Mouse (Mus musculus) stomach, postnatal 0 days (tissue): ENCODE results near the gene Dnajc8. TPM values are rescaled to one million over a fixed set of nuclear protein-coding genes. Genes with fewer than 3 reads are reported as not detected.
"Not testable (repeated sequence)": the region's sequence is repeated elsewhere in the genome, so short reads cannot be mapped to it uniquely, and the experiment has no call there.

Experiments
- ATAC-seq: fragments of 200-750 bp; cut with Nextera tagmentation; 2 replicates; pipeline ENCODE4 v1.8.0; 2017; ENCODE audit not compliant: low FRiP score, low TSS enrichment
- DNase-seq: peaks from one replicate; pipeline ENCODE4 v3.0.0-alpha.2; 2016; ENCODE audit warnings: low spot score
- H3K27ac ChIP-seq: fragments of 300-500 bp; sonication (generic); replicated peaks from 2 replicates; pipeline ENCODE4 v1.5.1; 2014; ENCODE audit warnings: mild to moderate bottlenecking, control low read depth
- H3K27me3 ChIP-seq: fragments of 300-500 bp; sonication (generic); 2 replicates; pipeline ENCODE4 v1.6.1; 2014; ENCODE audit warnings: low read length; ENCODE audit not compliant: control insufficient read depth, insufficient read depth
- H3K36me3 ChIP-seq: fragments of 300-500 bp; sonication (generic); 2 replicates; pipeline ENCODE4 v1.6.1; 2014; ENCODE audit warnings: low read length, mixed read lengths; ENCODE audit not compliant: control insufficient read depth, insufficient read depth
- H3K4me1 ChIP-seq: fragments of 300-500 bp; sonication (generic); replicated peaks from 2 replicates; pipeline ENCODE4 v1.6.1; 2014; ENCODE audit warnings: antibody characterized with exemption; ENCODE audit not compliant: control insufficient read depth, insufficient read depth
- H3K4me2 ChIP-seq: fragments of 300-500 bp; sonication (generic); replicated peaks from 2 replicates; pipeline ENCODE4 v1.6.1; 2014; ENCODE audit warnings: low read depth, mild to moderate bottlenecking, control low read depth, moderate library complexity
- H3K4me3 ChIP-seq: fragments of 300-500 bp; sonication (generic); 2 replicates; pipeline ENCODE4 v1.5.1; 2014; ENCODE audit warnings: low read depth, low read length, control low read depth
- H3K9ac ChIP-seq: fragments of 300-500 bp; sonication (generic); 2 replicates; pipeline ENCODE4 v1.6.1; 2014; ENCODE audit warnings: mild to moderate bottlenecking, low read length, control low read depth, mixed read lengths
- H3K9me3 ChIP-seq: fragments of 300-500 bp; sonication (generic); 2 replicates; pipeline ENCODE4 v1.6.1; 2016; ENCODE audit warnings: low read length; ENCODE audit not compliant: control insufficient read depth
- CTCF ChIP-seq: IDR thresholded peaks from 2 replicates; pipeline ENCODE4 v1.5.1; 2016; ENCODE audit warnings: antibody characterized with exemption, low read depth, mild to moderate bottlenecking, moderate library complexity
- EP300 ChIP-seq: optimal IDR thresholded peaks from 2 replicates; pipeline ENCODE3; 2016; ENCODE audit warnings: antibody characterized with exemption
- WGBS: fragments of 180-500 bp; shearing (Covaris S2); extraction: QIAGEN DNeasy Blood & Tissue Kit; methylation state at CpG from one replicate; pipeline ENCODE4 v1.1.7; 2014; 5-methylcytosine and 5-hydroxymethylcytosine counted together
- polyA plus RNA-seq: library from polyadenylated mRNA; unstranded; fragments of >200 nt; fragmentation: Nextera tagmentation; extraction: Ambion mirVana; gene quantifications from 2 replicates; pipeline ENCODE4 v1.2.1, GENCODE M21; 2015

Gene Dnajc8
- polyA plus RNA-seq, 1 experiment from 2014 or later, result 103 TPM

DNA sequence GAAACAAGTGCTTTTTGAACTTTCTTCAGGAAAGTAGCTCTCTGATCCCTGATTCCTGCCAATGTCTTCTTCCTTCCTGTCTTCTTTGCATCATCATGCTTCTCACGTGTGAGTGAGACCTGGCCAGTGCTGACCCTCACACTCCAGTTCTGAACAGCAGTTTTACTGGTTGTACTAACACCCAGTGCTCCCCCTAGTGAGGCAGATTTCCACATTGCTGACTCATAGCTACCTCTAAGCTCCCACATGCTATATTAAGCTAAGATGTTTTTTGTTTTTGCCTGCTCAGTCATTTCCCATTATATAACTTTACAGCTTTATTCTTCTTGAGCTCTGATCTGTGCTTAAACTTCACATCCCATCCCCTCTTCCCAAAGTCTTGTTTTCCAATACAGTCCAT, 7.4 kb downstream of the Dnajc8 start:
- H3K4me1 ChIP-seq, result no peaks in the 10 kb centered on the region
- H3K4me3 ChIP-seq, result no peak overlapping the region
- no peak overlapping the region for H3K4me2 ChIP-seq
- no peaks in the 10 kb centered on the region for H3K9me3 ChIP-seq
- WGBS, result 56% methylated on average over 1 of the region's 1 CpGs
- no peak overlapping the region for H3K9ac ChIP-seq
- DNase-seq, result no peak
- no peak overlapping the region for H3K27ac ChIP-seq
- no peaks in the 10 kb centered on the region for H3K27me3 ChIP-seq
- peaks cover 16% of the 10 kb centered on the region for H3K36me3 ChIP-seq
- no peak for ATAC-seq
- TF ChIP-seq CTCF (peak; percentile 27; the same call in 1 of the 2 replicates), EP300 (no peak)

DNA sequence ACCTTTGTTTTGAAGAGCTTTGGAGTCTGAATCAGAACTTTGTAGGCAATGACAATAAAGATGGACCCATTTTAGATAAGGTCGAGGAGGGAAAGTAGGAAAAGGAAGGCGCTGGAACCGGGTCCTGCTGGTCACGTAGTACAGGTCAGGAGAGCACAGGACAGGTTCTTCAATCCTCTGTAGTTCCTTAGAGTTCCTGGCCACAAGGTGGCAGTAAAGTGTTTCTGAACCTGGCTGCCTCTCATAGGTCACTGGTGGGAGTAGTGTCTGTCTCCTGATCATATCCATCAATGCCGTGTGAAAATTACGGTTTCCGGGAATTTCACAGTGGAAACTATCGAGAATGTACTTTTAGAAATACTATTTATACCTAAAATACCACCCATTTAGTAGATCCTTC, 10.5 kb downstream of the Dnajc8 start:
- Histone ChIP-seq H3K4me1 (no peaks in the 10 kb centered on the region), H3K4me3 (no peak overlapping the region), H3K27me3 (no peaks in the 10 kb centered on the region), H3K9me3 (no peaks in the 10 kb centered on the region), H3K4me2 (no peak overlapping the region), H3K27ac (no peak overlapping the region), H3K36me3 (peaks cover 19% of the 10 kb centered on the region), H3K9ac (no peak overlapping the region)
- peak; percentile 63 for DNase-seq
- TF ChIP-seq CTCF, result peak; percentile 85
- TF ChIP-seq EP300, result no peak
- WGBS, result 23% methylated on average over 8 of the region's 8 CpGs
- ATAC-seq, result peak; percentile 70; the same call in 1 of the 2 replicates

DNA sequence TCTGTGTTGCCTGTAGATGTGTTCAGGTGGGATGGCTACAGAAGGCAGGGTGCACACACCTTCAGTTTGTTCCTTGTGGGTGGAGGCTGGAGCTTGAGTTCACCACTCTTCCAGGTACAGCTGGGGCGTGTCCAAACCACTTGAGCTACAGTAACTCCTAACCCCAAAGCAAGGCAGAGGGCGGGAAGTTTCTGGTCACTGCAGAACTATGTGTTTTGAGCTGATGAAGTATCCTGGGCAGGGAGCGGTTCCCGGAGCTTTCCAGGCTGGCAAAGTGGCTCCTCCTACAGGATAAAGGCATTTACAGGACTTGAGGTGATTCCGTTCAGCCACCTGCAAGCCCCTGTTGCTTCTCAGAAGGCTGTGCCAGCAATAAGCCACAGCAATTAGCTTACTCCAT, 18.9 kb downstream of the Dnajc8 start:
- TF ChIP-seq CTCF (peak; percentile 35; the same call in 1 of the 2 replicates), EP300 (no peak)
- Histone ChIP-seq H3K4me2 (no peak overlapping the region), H3K4me3 (no peak overlapping the region), H3K27ac (peak overlapping the region; percentile 58), H3K36me3 (peaks cover 20% of the 10 kb centered on the region), H3K27me3 (no peaks in the 10 kb centered on the region), H3K4me1 (no peaks in the 10 kb centered on the region), H3K9me3 (no peaks in the 10 kb centered on the region), H3K9ac (no peak overlapping the region)
- WGBS, result 53% methylated on average over 5 of the region's 5 CpGs
- ATAC-seq (peak; percentile 69), DNase-seq (peak; percentile 59)

DNA sequence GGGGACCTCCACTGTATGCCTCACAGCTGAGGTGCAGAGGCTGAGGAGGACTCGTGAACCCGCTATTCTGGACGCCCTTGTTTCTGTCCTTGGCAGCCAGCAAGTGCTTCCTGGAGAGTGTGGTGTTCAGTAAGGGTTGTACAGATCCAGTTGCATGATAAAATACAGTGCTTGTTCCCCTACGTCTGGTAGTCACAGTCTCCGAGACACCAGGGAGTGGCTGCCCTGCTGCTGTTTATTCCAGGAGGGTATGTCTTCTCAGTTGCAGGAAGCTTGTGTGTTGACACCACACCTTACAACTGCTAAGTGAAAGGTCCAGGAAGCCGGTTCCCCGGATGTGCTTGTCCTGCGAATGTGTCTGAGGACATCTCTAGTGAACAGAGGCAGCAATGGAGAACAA, 19.3 kb downstream of the Dnajc8 start:
- Histone ChIP-seq H3K27me3 (no peaks in the 10 kb centered on the region), H3K36me3 (peaks cover 16% of the 10 kb centered on the region; the same call in 1 of the 2 replicates), H3K9me3 (no peaks in the 10 kb centered on the region), H3K4me3 (no peak overlapping the region), H3K27ac (peak overlapping the region; percentile 58), H3K4me2 (no peak overlapping the region), H3K4me1 (no peaks in the 10 kb centered on the region), H3K9ac (0 out of 2 replicates have a peak overlapping the region, but pooled peaks have one; percentile 8)
- DNase-seq (peak; percentile 48), ATAC-seq (peak; percentile 80)
- no peak for TF ChIP-seq CTCF
- TF ChIP-seq EP300, result no peak
- 62% methylated on average over 8 of the region's 8 CpGs for WGBS

DNA sequence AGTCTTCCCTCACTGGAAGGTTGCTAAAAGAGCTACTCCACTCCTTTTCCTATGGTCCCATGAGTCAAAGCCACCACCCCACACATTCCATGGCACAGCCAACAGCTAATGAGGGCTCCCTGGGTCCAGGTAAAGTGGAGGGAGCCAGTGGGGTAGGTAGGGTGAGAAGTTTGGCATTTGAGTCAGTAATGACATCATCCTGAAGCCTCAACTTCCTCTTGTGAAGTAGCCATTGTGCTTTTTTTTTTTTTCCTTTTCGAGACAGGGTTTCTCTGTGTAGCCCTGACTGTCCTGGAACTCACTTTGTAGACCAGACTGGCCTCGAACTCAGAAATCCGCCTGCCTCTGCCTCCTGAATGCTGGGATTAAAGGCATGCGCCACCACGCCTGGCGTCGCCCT, 20.2 kb downstream of the Dnajc8 start:
- not testable (repeated sequence) for ATAC-seq, DNase-seq, H3K9ac ChIP-seq, H3K4me3 ChIP-seq, H3K27me3 ChIP-seq, H3K9me3 ChIP-seq, H3K4me2 ChIP-seq, H3K27ac ChIP-seq, H3K4me1 ChIP-seq
- 90% methylated on average over 7 of the region's 7 CpGs for WGBS
- peaks cover 16% of the 10 kb centered on the region; the same call in 1 of the 2 replicates for H3K36me3 ChIP-seq

DNA sequence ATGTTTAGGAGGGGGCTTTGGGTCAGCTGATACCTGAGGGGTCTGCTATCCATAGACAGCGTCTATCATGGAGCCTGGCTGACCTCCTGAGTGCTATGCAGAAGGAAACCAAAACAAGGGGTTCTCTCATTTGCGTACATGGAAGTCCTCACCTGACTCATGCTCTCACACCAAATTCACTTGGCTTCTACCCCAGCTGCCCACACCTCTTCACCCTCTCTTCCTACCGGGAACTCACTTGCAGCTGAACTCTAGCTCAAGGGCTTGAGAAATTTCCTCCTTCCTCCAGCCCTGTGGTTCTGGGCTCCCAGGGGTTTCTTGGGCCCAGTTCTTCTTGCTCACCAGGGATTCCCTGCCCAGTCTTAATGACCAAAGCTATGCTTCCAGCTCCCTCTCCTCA, 27.9 kb downstream of the Dnajc8 start:
- Histone ChIP-seq H3K9ac (no peak overlapping the region), H3K4me2 (no peak overlapping the region), H3K4me1 (no peaks in the 10 kb centered on the region), H3K9me3 (no peaks in the 10 kb centered on the region), H3K4me3 (no peak overlapping the region), H3K27me3 (no peaks in the 10 kb centered on the region), H3K36me3 (no peaks in the 10 kb centered on the region), H3K27ac (no peak overlapping the region; the same call in 1 of the 2 replicates)
- no peak for TF ChIP-seq EP300
- no peak for TF ChIP-seq CTCF
- 68% methylated on average over 3 of the region's 3 CpGs for WGBS
- no peak for ATAC-seq
- no peak for DNase-seq
